Mouse (Mus musculus): ENCODE measurements at regions not wholly inside any gene's neighbourhood (a gene's known extent, or its start where the extent isn't known, plus 50 kb on each side); places are given as distances from the start of the nearest gene placed in this dataset.

DNA sequence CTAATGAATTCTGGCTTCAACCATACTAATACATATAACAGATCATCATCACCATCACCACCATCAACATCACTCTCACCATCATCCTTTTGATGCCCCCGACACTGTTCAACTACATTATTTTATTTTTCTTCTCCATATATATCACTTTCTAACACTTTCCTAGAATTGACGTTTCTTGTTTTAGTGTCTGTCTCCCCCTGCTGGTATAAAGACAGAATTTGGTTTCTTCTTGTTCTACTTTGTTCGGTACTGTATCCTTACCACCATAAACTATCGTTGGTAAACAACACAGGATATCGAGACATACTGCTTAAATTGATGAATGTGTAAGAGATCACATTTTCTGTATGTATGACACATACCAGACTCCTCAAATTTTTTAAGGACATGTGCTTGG lies 92.5 kb upstream of the Tab3 start:
- in situ Hi-C loops (cut with MseI, MboI): no loop called here

DNA sequence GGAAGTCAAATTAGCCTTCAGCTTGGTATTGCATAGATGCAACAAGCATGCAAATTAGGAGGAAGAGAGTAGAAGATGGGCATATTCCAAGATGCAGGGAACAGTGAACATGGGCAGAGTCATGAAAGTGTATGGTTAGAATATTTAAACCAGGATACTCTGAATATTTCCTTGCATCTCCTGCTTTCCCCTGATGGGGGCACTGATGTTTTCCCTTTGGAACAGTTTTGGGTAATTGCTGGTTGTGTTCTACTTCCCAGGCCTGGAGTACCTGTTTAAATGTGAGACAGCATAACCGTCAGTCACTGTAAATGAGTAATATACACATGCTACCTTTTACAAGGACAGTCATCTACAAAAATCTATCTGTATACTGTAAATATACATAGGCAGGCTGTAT lies 76.9 kb upstream of the Tab3 start:
- in situ Hi-C loops (cut with MseI, MboI): loop anchor here in 1 of 2 experiments (10.0 kb wide), 1 partner anchor 158 kb away; no protein-coding TSS in a partner anchor
